Mouse (Mus musculus) ES-E14 (cell line): ENCODE measurements at regions not wholly inside any gene's neighbourhood (a gene's known extent, or its start where the extent isn't known, plus 50 kb on each side); places are given as distances from the start of the nearest gene placed in this dataset.

Experiments
- ZC3H11A ChIP-seq: IDR thresholded peaks from 2 replicates; pipeline ENCODE4 v1.6.1; 2012; ENCODE audit warnings: low read depth, mild to moderate bottlenecking, inconsistent platforms, low read length, borderline replicate concordance
- ZNF384 ChIP-seq: IDR thresholded peaks from 2 replicates; pipeline ENCODE4 v1.6.1; 2012; ENCODE audit warnings: low read depth, low read length, inconsistent platforms

- TF ChIP-seq ZC3H11A, result no peak
- no peak for TF ChIP-seq ZNF384
Observed at GRCm38 (mm10) chr15:94137159-94137952, 327.9 kb downstream of the Adamts20 start.
